ENCODE assay signal across 15 mouse cellular contexts in the genomic region with DNA sequence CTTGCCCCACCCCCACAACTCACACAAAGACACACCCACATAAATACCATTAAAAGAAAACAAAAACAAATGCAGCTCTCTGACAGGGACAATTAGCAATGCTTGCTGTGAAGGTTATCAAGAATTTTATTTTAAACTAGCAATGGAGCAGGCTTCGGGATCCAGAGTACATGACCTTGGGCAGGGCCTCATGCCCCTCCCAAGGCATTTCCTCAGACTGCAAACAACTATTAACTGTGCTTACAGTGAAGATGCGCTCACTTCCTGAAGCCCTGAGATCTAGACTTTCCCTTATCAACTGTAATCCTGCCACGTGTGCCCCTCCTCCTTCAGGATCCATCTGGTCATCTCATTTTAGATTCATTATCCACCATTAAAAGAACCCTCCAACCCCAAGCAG. TPM values are rescaled to one million over a fixed set of nuclear protein-coding genes. Genes with fewer than 3 reads are reported as not detected.
DNase-seq lines count a peak whose midpoint lies in the region.
"Had no signal": no experiment of that assay in that cellular context is flagged by ENCODE, and none has a peak within 500 bp of the region (broad histone marks: within the 10 kb centered on the region; RNA-seq: fewer than 3 reads in every experiment).

No protein-coding gene starts in this region.

- intact Hi-C loops in heart, postnatal 25 days (cut with DNase I) = loop anchor here (5.0 kb wide), 1 partner anchor 33 kb away; no protein-coding TSS in a partner anchor

- DNase-seq in heart, adult 8-10 months (ENCODE audit: low spot score) = peak; percentile 38
- DNase-seq in heart, postnatal 25 days (ENCODE audit: low spot score) = no peak
- peak; percentile 50 for DNase-seq in lung, postnatal 10 days
- DNase-seq in lung, postnatal 14 days = no peak
- peak; percentile 42 for DNase-seq in lung, postnatal 25 days (ENCODE audit: low spot score)
- DNase-seq in thymus, postnatal 4 days = no peak
- DNase-seq in natural killer cell, adult 2 months (ENCODE audit: low spot score in 2 of 2) = no peak
- DNase-seq: adrenal gland, postnatal 14 days; cerebellum, adult 11-12 months; cerebellum, adult 9-11 months; gastrocnemius, adult 2 months; gastrocnemius, postnatal 36 days; kidney, postnatal 14 days; right cerebral cortex, postnatal 4 days; thymus, adult 18-20 months had no signal

RNA-seq across cellular contexts. Expression of a gene that starts 36.6 kb away (rescaled TPM):
- 10 to 100 TPM; 11.9 to 12.9 (median 12.3) TPM for total RNA-seq in heart, adult 8-10 months (2022)
- total RNA-seq in heart, postnatal 25 days (2021) = 10 to 100 TPM in 1 of 2 experiments, 1 to 10 TPM in 1; 9.2 to 10.1 TPM

Comparison
In these comparisons a context has a peak if more than half of its experiments do, and no peak if none do; other contexts are left out.
1. DNase-seq: peak in heart, adult 8-10 months (single experiment), lung, postnatal 10 days (single experiment) and lung, postnatal 25 days (single experiment); none in heart, postnatal 25 days (single experiment), lung, postnatal 14 days (single experiment), thymus, postnatal 4 days (single experiment) and natural killer cell, adult 2 months (0 of 2).